Mouse (Mus musculus) G1E (cell line): ENCODE data around the gene Smim9.

ENCODE experiments used
- CTCF ChIP-seq: IDR thresholded peaks from 2 replicates; pipeline ENCODE4 v1.5.1; 2012; ENCODE audit warnings: low read depth, low read length, inconsistent platforms, mixed read lengths
- GATA1 ChIP-seq: IDR thresholded peaks from 2 replicates; pipeline ENCODE4 v1.6.1; 2012; ENCODE audit warnings: borderline replicate concordance, low read length, inconsistent platforms, mixed read lengths

DNA sequence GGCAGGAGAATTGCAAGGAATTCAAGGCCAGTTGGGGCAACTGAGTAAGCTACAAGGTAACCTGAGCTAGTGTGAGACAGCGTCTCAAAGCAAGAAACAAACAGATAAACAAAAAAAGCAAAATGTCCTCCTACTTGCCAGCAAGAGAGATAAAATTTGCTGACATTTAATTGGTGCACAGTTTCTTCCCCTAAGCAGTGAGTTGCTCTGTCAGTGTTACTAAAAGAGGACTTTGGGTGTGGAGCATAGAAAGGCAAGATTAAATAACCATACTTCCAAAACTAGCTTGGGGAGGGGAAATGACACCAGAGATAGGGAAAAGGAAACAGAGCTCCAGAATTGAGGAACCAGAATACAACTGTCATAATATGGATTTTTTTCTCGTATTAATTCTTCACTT lies 34.1 kb downstream of the Smim9 start:
- TF ChIP-seq CTCF (no peak), GATA1 (no peak)
